Mouse (Mus musculus) heart, postnatal 0 days (tissue): ENCODE data around the gene Usp25. TPM values are rescaled to one million over a fixed set of nuclear protein-coding genes. Genes with fewer than 3 reads are reported as not detected.

Experiments used
- ATAC-seq: fragments of 200-750 bp; cut with Nextera tagmentation; 2 replicates; pipeline ENCODE4 v1.8.0; 2017; ENCODE audit warnings: low read depth, moderate number of reproducible peaks, moderate library complexity; ENCODE audit not compliant: insufficient read depth
- DNase-seq: peaks from one replicate; pipeline ENCODE4 v3.0.0-alpha.2; 2016; ENCODE audit warnings: low spot score
- H3K27ac ChIP-seq: fragments of 300-500 bp; sonication (generic); 2 replicates; pipeline ENCODE4 v1.5.1; 2014; ENCODE audit warnings: low read depth, mild to moderate bottlenecking
- H3K27me3 ChIP-seq: fragments of 300-500 bp; sonication (generic); 2 replicates; pipeline ENCODE4 v1.6.1; 2014; ENCODE audit warnings: low read length, mixed read lengths; ENCODE audit not compliant: control insufficient read depth, insufficient read depth
- H3K36me3 ChIP-seq: fragments of 300-500 bp; sonication (generic); replicated peaks from 2 replicates; pipeline ENCODE4 v1.6.1; 2014; ENCODE audit warnings: low read length, mixed read lengths; ENCODE audit not compliant: control insufficient read depth, insufficient read depth
- H3K4me1 ChIP-seq: fragments of 300-500 bp; sonication (generic); 2 replicates; pipeline ENCODE4 v1.6.1; 2014; ENCODE audit warnings: antibody characterized with exemption; ENCODE audit not compliant: control insufficient read depth, insufficient read depth
- H3K4me2 ChIP-seq: fragments of 300-500 bp; sonication (generic); 2 replicates; pipeline ENCODE4 v1.6.1; 2014; ENCODE audit warnings: low read depth, mild to moderate bottlenecking, low read length, moderate library complexity
- H3K4me3 ChIP-seq: fragments of 300-500 bp; sonication (generic); 2 replicates; pipeline ENCODE4 v1.5.1; 2014; ENCODE audit warnings: low read depth, low read length
- H3K9ac ChIP-seq: fragments of 300-500 bp; sonication (generic); replicated peaks from 2 replicates; pipeline ENCODE4 v1.6.1; 2014; ENCODE audit warnings: low read depth, low read length, mixed read lengths
- H3K9me3 ChIP-seq: fragments of 300-500 bp; sonication (generic); replicated peaks from 2 replicates; pipeline ENCODE4 v1.6.1; 2016; ENCODE audit warnings: low read length; ENCODE audit not compliant: control insufficient read depth
- CTCF ChIP-seq: IDR thresholded peaks from 2 replicates; pipeline ENCODE4 v1.5.1; 2016; ENCODE audit warnings: antibody characterized with exemption, control low read depth, low read depth
- EP300 ChIP-seq: IDR thresholded peaks from 2 replicates; pipeline ENCODE4 v1.6.1; 2016; ENCODE audit warnings: antibody characterized with exemption, low read depth
- WGBS: fragments of 180-500 bp; shearing (Covaris S2); extraction: QIAGEN DNeasy Blood & Tissue Kit; methylation state at CpG from one replicate; pipeline ENCODE4 v1.1.7; 2014; 5-methylcytosine and 5-hydroxymethylcytosine counted together
- polyA plus RNA-seq: library from polyadenylated mRNA; unstranded; fragments of >200 nt; fragmentation: Nextera tagmentation; extraction: Ambion mirVana; gene quantifications from 2 replicates; pipeline ENCODE4 v1.2.1, GENCODE M21; 2015
- total RNA-seq: library from RNA; depleted of rRNA; stranded (reverse); fragments of >200 nt; gene quantifications from 2 replicates; pipeline ENCODE4 v1.2.3, GENCODE M21; 2014; ENCODE audit warnings: low replicate concordance

Gene Usp25
- total and polyA plus RNA-seq, 2 experiments from 2014 or later = 25.4 to 39.1 TPM

DNA sequence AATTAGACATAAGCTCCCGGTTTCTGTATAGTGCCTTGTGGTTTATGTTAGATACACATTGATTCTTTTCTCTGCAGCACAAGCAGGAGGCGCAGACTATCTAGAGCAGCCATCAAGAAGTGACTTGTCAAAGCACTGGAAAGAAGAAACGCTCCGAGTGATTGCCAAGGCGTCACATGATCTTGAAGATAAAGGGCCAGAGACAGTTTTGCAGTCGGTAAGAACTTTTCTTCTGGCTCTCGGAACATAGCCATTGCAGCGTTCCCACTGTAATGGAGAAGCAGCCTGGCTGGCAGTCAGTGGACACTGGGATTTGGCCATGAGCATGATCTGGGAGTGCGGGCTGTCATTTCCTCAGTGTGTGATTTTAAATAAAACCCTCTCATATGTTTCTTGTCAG lies 80.0 kb downstream of the Usp25 start:
- Histone ChIP-seq H3K36me3 (peaks cover 51% of the 10 kb centered on the region), H3K4me3 (no peak overlapping the region), H3K9me3 (no peaks in the 10 kb centered on the region), H3K4me2 (no peak overlapping the region), H3K27me3 (no peaks in the 10 kb centered on the region), H3K4me1 (no peaks in the 10 kb centered on the region), H3K27ac (no peak overlapping the region), H3K9ac (no peak overlapping the region)
- WGBS = 62% methylated on average over 9 of the region's 9 CpGs
- no peak for DNase-seq
- ATAC-seq = no peak
- TF ChIP-seq CTCF (no peak), EP300 (no peak)

- Histone ChIP-seq H3K27ac (no peak overlapping the region), H3K4me2 (no peak overlapping the region), H3K4me3 (no peak overlapping the region), H3K27me3 (no peaks in the 10 kb centered on the region), H3K36me3 (peaks cover 54% of the 10 kb centered on the region), H3K9me3 (no peaks in the 10 kb centered on the region), H3K4me1 (no peaks in the 10 kb centered on the region), H3K9ac (no peak overlapping the region)
- no peak for ATAC-seq
- WGBS = 82% methylated on average over 7 of the region's 7 CpGs
- TF ChIP-seq CTCF = no peak
- TF ChIP-seq EP300 = no peak
- DNase-seq = no peak
These were observed 81.6 kb downstream of the Usp25 start for GRCm38 (mm10) chr16:77095017-77095551.

DNA sequence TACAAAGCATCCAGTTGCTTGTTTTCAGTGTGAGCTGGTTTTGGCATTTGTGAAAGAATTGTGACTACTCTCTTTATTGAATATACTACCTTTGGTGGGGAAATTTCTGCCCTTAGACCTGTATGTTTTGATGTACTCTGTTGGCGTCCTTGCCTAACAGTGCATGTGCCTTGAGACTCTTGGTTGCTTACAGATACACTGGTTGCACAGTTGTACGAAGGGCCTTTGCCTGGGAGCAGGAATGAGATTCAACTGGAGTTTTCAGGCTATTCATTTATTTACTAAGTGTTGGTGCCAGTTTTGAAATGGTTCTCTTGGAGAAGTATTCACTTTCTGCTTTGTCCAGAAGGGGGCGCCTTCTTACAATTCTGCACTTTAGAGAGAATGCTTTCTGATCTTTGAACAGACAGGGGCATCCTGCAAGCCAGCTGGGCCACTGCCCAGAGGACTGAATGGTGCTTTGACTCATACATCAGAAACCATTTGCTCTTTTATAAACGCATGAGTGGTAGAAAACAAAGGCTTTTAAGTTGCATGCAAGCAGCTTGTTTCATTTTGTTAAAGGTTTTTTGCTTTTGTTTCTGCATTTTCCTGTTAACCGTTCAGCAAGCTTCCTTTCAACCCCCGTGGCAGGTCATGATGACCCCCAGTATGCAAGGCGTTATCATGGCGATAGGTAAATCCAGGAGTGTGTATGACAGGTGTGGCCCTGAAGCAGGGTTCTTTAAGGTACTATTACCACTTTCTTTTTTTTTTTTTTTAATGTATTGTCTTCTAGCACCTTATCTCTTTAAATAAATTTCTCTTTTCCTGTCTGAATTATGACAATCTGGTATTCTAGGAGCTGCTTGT lies 85.7 kb downstream of the Usp25 start:
- DNase-seq = peak; percentile 45
- H3K4me1 ChIP-seq = no peaks in the 10 kb centered on the region
- no peaks in the 10 kb centered on the region for H3K27me3 ChIP-seq
- H3K9ac ChIP-seq = no peak overlapping the region
- peaks cover 55% of the 10 kb centered on the region for H3K36me3 ChIP-seq
- 73% methylated on average over 8 of the region's 8 CpGs for WGBS
- no peak overlapping the region for H3K4me2 ChIP-seq
- no peak overlapping the region for H3K27ac ChIP-seq
- 0 out of 2 replicates have a peak, but pooled peaks have one; percentile 36 for ATAC-seq
- TF ChIP-seq CTCF (peak; percentile 19; the same call in 1 of the 2 replicates), EP300 (no peak)
- H3K4me3 ChIP-seq = no peak overlapping the region
- no peaks in the 10 kb centered on the region for H3K9me3 ChIP-seq

GRCm38 (mm10) chr16:77103637-77104264 lies 90.2 kb downstream of the Usp25 start:
- ATAC-seq (no peak), DNase-seq (no peak)
- Histone ChIP-seq H3K36me3 (peaks cover 32% of the 10 kb centered on the region), H3K27me3 (no peaks in the 10 kb centered on the region), H3K4me3 (no peak overlapping the region), H3K9ac (no peak overlapping the region), H3K4me2 (no peak overlapping the region), H3K9me3 (no peaks in the 10 kb centered on the region), H3K4me1 (no peaks in the 10 kb centered on the region), H3K27ac (no peak overlapping the region)
- no peak for TF ChIP-seq EP300
- TF ChIP-seq CTCF = no peak
- 93% methylated on average over 5 of the region's 5 CpGs for WGBS

DNA sequence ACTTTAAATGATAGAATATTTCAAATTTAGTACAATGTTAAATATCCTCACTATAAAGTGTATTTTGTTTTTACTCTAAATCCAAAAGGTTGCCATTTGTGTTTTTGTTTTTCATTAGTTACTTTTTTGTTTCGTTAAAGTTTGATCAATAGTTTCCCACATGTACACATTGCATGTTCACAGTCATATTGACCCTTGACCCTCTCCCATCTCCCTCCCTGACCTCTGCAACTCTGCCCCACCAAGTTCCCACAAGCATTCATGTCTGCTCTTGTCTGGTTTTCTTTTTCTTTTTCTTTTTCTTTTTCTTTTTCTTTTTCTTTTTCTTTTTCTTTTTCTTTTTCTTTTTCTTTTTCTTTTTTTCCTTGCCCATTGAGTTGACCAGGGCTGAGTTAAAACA lies 97.8 kb downstream of the Usp25 start:
- no peak overlapping the region for H3K4me3 ChIP-seq
- H3K4me1 ChIP-seq = no peaks in the 10 kb centered on the region
- no peak overlapping the region for H3K27ac ChIP-seq
- ATAC-seq (no peak), DNase-seq (no peak)
- H3K9ac ChIP-seq = no peak overlapping the region
- H3K9me3 ChIP-seq = no peaks in the 10 kb centered on the region
- no peak overlapping the region for H3K4me2 ChIP-seq
- TF ChIP-seq CTCF = no peak
- TF ChIP-seq EP300 = no peak
- H3K27me3 ChIP-seq = no peaks in the 10 kb centered on the region
- peaks cover 62% of the 10 kb centered on the region for H3K36me3 ChIP-seq
- WGBS = 90% methylated on average over 1 of the region's 1 CpGs
